Mouse (Mus musculus) embryonic fibroblast, embryonic 13.5 days (primary cell): ENCODE data around the gene Ptx4.

Experiments
- CTCF ChIP-seq: IDR thresholded peaks from 2 replicates; pipeline ENCODE4 v1.5.1; 2011; ENCODE audit warnings: mild to moderate bottlenecking, control low read depth, low read length, moderate library complexity, borderline replicate concordance; ENCODE audit not compliant: insufficient read depth
- POLR2A ChIP-seq: IDR thresholded peaks from 2 replicates; pipeline ENCODE4 v1.6.1; 2011; ENCODE audit warnings: low read depth, mild to moderate bottlenecking, control low read depth, low read length, moderate library complexity

DNA sequence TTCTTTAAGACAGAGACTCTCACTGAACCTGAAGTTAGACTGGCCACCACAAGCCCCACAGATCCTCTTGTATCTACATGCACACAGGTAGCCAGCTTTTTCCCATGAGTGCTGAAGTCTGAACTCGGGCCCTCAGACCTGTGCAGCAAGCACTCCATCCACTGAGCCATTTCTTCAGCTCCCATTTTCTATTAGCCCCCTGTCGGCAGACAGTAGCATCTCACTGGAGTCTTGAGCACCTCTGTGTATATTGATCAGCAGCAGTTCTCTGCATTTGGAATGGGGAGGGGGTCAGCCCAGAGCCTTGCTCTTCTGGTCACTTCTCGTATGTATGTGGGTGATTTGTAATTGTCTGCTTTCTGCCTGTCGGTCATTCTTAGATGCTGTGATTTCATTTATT lies 19.4 kb downstream of the Ptx4 start:
- no peak for TF ChIP-seq CTCF
- TF ChIP-seq POLR2A, result no peak
